Mouse (Mus musculus) skeletal muscle tissue, postnatal 0 days (tissue): ENCODE measurements around the gene Gstk1. TPM values are rescaled to one million over a fixed set of nuclear protein-coding genes. Genes with fewer than 3 reads are reported as not detected.

Experiments used
- polyA plus RNA-seq: library from polyadenylated mRNA; unstranded; fragments of >200 nt; fragmentation: Nextera tagmentation; extraction: Ambion mirVana; gene quantifications from 2 replicates; pipeline ENCODE4 v1.2.1, GENCODE M21; 2015

The Gstk1 gene
- 10.9 and 13.3 TPM in 2 replicates for polyA plus RNA-seq

DNA sequence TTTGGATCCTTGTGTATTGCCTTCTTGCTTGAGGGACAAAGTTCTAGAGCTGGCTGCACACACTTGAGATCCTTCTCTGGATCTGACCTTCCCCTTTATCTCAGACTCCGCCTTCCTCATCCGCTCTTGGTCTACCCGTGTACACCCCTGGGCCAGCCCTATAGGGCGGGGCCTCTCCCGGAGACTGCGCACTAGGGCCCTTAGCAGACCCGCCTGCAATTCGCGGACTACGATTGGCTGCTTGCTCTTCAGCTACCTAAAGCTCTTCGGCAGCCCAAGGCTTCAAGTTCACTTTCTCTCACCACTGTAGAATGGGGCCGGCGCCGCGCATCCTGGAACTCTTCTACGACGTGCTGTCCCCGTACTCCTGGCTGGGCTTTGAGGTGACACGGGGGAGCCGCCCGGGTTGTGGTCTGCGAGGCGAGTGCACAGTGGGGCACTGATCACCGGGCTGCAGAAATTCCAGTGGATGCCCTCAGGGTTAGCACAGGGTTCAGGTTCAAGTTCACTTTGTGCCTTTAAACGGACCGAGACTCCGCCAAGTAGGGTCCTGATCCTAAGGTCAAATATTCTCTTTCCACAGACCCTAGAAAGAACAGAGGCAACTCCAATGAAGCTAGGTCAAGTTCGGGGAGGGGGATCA is at the start of gene Gstk1:
Gene Gstk1, plus strand, starts transcription at position 225 of the 643 bp plus-strand sequence.

DNA sequence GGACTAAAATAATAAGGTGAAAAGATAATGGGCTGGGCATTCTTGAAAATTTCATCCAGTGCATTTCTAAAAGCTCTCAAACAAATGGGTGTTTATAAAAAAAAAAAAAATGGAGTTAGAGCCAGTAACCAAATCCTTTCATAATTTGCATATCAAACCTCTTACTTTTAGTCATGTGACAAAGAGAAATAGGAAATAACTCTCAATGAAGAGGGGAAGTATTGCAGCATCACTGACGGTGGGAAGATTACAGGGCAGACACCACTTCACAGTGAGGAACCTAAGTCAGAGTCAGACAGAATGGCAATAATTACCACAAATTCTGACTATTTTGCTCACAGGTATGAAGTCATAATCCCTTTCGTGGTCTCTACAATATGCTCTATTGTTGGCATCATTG is 30.7 kb upstream of the Gstk1 start, which contains the start of gene Tas2r144:
Gene Tas2r144, plus strand, starts transcription at position 301 of the 400 bp plus-strand sequence.

DNA sequence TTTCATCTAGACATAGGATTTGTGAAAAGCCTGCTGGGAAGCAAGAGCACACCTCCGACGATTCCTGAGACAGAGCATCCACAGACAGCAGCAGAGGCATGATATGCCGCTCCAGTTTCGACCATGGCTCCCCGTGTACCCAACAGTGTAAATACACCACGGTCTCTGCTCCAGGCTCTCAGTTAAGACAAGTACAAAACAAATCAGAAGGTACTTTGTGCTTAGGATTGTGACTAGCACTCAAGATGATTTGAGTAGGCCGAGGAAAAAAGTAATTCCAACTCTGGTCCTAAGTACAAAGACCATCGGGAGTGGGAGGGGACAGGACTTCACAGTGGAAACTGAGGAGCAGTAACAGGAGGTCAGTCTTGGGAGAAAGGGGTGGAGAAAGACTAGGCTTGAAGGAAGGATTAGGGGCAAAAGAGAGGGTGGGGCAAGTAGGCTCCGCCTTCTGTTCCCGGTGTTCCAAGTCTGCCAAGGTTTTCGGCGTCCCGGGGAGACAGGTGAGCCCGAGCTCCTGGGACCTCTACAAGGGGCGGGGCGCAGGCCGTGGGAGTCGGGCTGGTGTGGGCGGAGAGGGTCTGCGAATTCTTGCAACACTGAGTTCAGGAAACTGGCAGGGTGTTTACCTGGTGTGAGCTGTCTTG is 15.9 kb downstream of the Gstk1 start, which contains the start of gene Tmem139:
Gene Tmem139, plus strand, starts transcription at position 447 of the 647 bp plus-strand sequence.

DNA sequence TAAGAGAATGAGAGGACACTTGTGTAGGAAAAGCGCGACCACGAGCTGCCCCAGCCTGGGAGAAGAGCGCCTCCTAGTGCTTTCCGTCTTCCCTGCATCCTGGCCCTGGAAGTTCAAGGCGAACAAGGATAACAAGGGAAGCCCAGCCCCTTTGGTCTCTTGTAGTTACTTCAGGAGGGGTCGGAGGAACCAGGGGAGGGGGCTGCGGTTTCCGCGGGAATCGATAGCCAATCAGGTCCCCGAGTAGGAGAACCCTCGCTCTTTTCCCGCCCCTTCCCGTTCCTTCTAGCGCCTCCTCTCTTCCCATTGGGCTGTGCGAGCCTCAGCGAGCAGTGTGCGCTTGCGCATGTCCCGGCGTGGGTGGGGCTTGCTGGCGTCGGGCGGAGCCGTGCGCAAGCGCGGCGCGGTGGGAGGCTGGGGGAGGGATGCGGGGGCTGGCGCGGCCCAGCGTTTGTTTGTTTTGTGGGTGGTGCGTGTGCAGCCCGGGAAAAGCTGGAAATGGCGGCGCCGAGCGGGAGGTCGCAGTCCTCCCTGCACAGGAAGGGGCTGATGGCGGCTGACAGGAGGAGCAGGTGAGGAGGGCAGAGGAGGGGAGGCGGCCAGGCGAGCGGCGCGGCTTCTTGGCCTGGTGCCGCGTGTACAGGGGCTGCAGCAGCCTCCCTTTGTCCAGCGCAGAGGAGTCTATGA is 19.0 kb downstream of the Gstk1 start, which contains the start of gene Casp2:
Gene Casp2, plus strand, starts transcription at position 360 of the 687 bp plus-strand sequence.

DNA sequence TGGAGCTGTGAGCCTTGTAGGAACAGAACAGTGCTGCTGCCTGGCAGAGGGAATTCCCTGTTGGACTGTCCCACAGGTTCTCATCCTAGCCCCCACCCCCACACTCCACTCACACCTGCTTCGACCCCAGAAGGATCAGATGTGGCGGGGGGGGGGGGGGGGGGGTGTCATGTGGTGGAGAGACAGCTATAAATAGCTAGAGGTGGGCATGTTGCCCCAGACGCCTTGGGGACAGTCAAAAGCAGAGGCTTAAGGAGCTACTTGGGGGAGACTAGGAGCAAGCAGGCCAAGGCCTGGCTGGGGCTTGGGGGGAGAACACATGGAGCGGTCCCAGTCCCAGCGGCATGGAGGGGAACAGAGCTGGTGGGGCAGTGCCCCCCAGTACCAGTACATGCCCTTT is 40.7 kb downstream of the Gstk1 start, which contains the start of gene Clcn1:
Gene Clcn1, plus strand, starts transcription at position 238 of the 400 bp plus-strand sequence.

Other genes starting within 250 kb of the Gstk1 start
- gene Sva, start 207.5 kb upstream of the Gstk1 start, polyA plus RNA-seq = not detected in 2 replicates
- not detected in 2 replicates for gene Tas2r139, start 105.0 kb upstream of the Gstk1 start, polyA plus RNA-seq
- gene Tas2r144, start 30.6 kb upstream of the Gstk1 start, polyA plus RNA-seq = not detected in 2 replicates
- gene Tmem139, start 16.0 kb downstream of the Gstk1 start, polyA plus RNA-seq = 0.22 TPM in 1 of 2 replicates, not detected in the other
- gene Casp2, start 19.1 kb downstream of the Gstk1 start, polyA plus RNA-seq = 10.2 and 10.5 TPM in 2 replicates
- gene Clcn1, start 40.8 kb downstream of the Gstk1 start, polyA plus RNA-seq = 9.9 and 12.2 TPM in 2 replicates
- gene Fam131b, start 78.7 kb downstream of the Gstk1 start, polyA plus RNA-seq = 0.10 and 0.14 TPM in 2 replicates
- 112 and 117 TPM in 2 replicates for gene Zyx, start 103.7 kb downstream of the Gstk1 start, polyA plus RNA-seq
- gene Epha1, start 127.3 kb downstream of the Gstk1 start, polyA plus RNA-seq = 0.71 and 1.4 TPM in 2 replicates
- gene Tas2r143, start 154.3 kb downstream of the Gstk1 start, polyA plus RNA-seq = not detected in 2 replicates
- gene Tas2r135, start 159.5 kb downstream of the Gstk1 start, polyA plus RNA-seq = not detected in 2 replicates
- gene Tas2r126, start 188.6 kb downstream of the Gstk1 start, polyA plus RNA-seq = not detected in 2 replicates
- not detected in 2 replicates for gene Olfr458, start 219.3 kb downstream of the Gstk1 start, polyA plus RNA-seq
- 0.02 TPM in 1 of 2 replicates, not detected in the other for gene Olfr457, start 230.4 kb downstream of the Gstk1 start, polyA plus RNA-seq
- gene Olfr456, start 241.3 kb downstream of the Gstk1 start, polyA plus RNA-seq = not detected in 2 replicates